11 mouse cellular contexts compared by ENCODE assay signal in genomic region chr8:6492453-6492852, GRCm38 (mm10).
A peak's percentile ranks its signal among the peaks of the same experiment; 100 is the strongest.
DNase-seq lines count a peak whose midpoint lies in the region; ATAC-seq and TF ChIP-seq lines count a peak whose summit lies in the region.
"Had no signal": no experiment of that assay in that cellular context is flagged by ENCODE, and none has a peak within 500 bp of the region (broad histone marks: within the 10 kb centered on the region; RNA-seq: fewer than 3 reads in every experiment).

No protein-coding gene starts in this region.

- DNase-seq in frontal cortex, postnatal 14 days (ENCODE audit: low spot score in 2 of 2): no peak
- DNase-seq in left cerebral cortex, adult 11 months (ENCODE audit: low spot score): peak; percentile 18
- DNase-seq in left cerebral cortex, adult 2 months (ENCODE audit: extremely low spot score in 1 of 2, low spot score in 2 of 2): no peak
- DNase-seq in brain, embryonic 14.5 days (ENCODE audit: low read depth): peak; percentile 84
- peak; percentile 7 to 19 for DNase-seq in right cerebral cortex, adult 2 months (ENCODE audit: low spot score in 2 of 2)
- no peak for DNase-seq in retina, embryonic 14.5 days (ENCODE audit: low spot score)
- DNase-seq: gastrocnemius, postnatal 25 days; kidney, adult 8-10 months had no signal

- no peak overlapping the region for H3K4me3 ChIP-seq in left cerebral cortex, adult 2 months
- H3K4me3 ChIP-seq: embryonic facial prominence, embryonic 15.5 days; midbrain, embryonic 13.5 days had no signal

- no peak for TF ChIP-seq POLR2A in brain, embryonic 14.5 days (IDR thresholded peaks at IDR 0.05; ENCODE audit: borderline replicate concordance, extremely low read depth, insufficient read depth, insufficient read length, poor library complexity, severe bottlenecking)

- TF ChIP-seq CTCF in left cerebral cortex, adult 2 months (IDR thresholded peaks at IDR 0.05): no peak
- no peak for TF ChIP-seq CTCF in brain, embryonic 14.5 days (IDR thresholded peaks at IDR 0.05; ENCODE audit: borderline replicate concordance, extremely low read depth, insufficient read depth, insufficient read length)

- no peak overlapping the region for H3K27ac ChIP-seq in left cerebral cortex, adult 2 months
- H3K27ac ChIP-seq: embryonic facial prominence, embryonic 15.5 days; midbrain, embryonic 13.5 days had no signal

- intact Hi-C loops in left cerebral cortex, adult 2 months (cut with DNase I): no loop called here

- peak; percentile 76 for ATAC-seq in frontal cortex, adult (ENCODE audit: low TSS enrichment)
- ATAC-seq: midbrain, embryonic 13.5 days had no signal

Comparison
In these comparisons a context has a peak if more than half of its experiments do, and no peak if none do; other contexts are left out.
1. DNase-seq: peak in left cerebral cortex, adult 11 months (single experiment), brain, embryonic 14.5 days (single experiment) and right cerebral cortex, adult 2 months (2 of 2); none in frontal cortex, postnatal 14 days (0 of 2), left cerebral cortex, adult 2 months (0 of 2) and retina, embryonic 14.5 days (single experiment).